Mouse (Mus musculus) E14TG2a.4 (cell line): Measurements from ENCODE around the gene Dclk1.

Experiments used
- CTCF ChIP-seq: conservative IDR thresholded peaks from 2 replicates; pipeline ENCODE4 v1.5.1; 2014; ENCODE audit warnings: low read length
- NANOG ChIP-seq: IDR thresholded peaks from 2 replicates; pipeline ENCODE4 v1.6.1; 2014; ENCODE audit warnings: borderline replicate concordance, low read length, mixed read lengths

GRCm38 (mm10) chr3:55447486-55448460 lies 205.6 kb downstream of the Dclk1 start:
- TF ChIP-seq CTCF (no peak), NANOG (no peak)
